Mouse (Mus musculus) bone marrow, adult 2 months (tissue): ENCODE results near the gene Spata20.

Experiments used
- CTCF ChIP-seq: fragments of 200-500 bp; IDR thresholded peaks from 2 replicates; pipeline ENCODE4 v1.5.1; 2011; ENCODE audit warnings: low read length, control low read depth; ENCODE audit not compliant: control insufficient read depth, insufficient read depth
- POLR2A ChIP-seq: fragments of 200-500 bp; IDR thresholded peaks from 2 replicates; pipeline ENCODE4 v1.6.1; 2011; ENCODE audit warnings: low read depth, mild to moderate bottlenecking, control low read depth, low read length, borderline replicate concordance; ENCODE audit not compliant: control insufficient read depth

GRCm38 (mm10) chr11:94499661-94500152 lies 13.7 kb upstream of the Spata20 start, which contains the start of gene Epn3:
- TF ChIP-seq CTCF (no peak), POLR2A (no peak)
